Mouse (Mus musculus) erythroblast, embryonic 14.5 days (primary cell): ENCODE measurements around the gene Cog7.

Source experiments
- GATA1 ChIP-seq: IDR thresholded peaks from 2 replicates; pipeline ENCODE4 v1.6.1; 2012; ENCODE audit warnings: low read length, inconsistent platforms, mixed read lengths
- TAL1 ChIP-seq: IDR thresholded peaks from 3 replicates; pipeline ENCODE4 v1.6.1; 2012; ENCODE audit warnings: low read length, inconsistent platforms, mixed read lengths

- TF ChIP-seq TAL1 (no peak), GATA1 (no peak)
Measured at GRCm38 (mm10) chr7:122022131-122022530, 40.6 kb upstream of the Cog7 start.
